Mouse (Mus musculus): Measurements from ENCODE around the gene Tgfbi.

Gene Tgfbi

GRCm38 (mm10) chr13:56597831-56598612, 11.3 kb upstream of the Tgfbi start:
- DNase-seq (ENCODE audit: low spot score in 2 of 2), result no peak

- no peak for DNase-seq (ENCODE audit: low spot score in 2 of 2)
These were observed 9.8 kb upstream of the Tgfbi start for GRCm38 (mm10) chr13:56599511-56599910.

- DNase-seq (ENCODE audit: low spot score in 2 of 2), result no peak
These were observed 9.0 kb upstream of the Tgfbi start for GRCm38 (mm10) chr13:56600216-56600890.

- DNase-seq (ENCODE audit: low spot score in 2 of 2), result no peak
These were observed 8.1 kb upstream of the Tgfbi start for GRCm38 (mm10) chr13:56601199-56601598.

- no peak for DNase-seq (ENCODE audit: low spot score in 2 of 2)
These were observed 3.8 kb upstream of the Tgfbi start for GRCm38 (mm10) chr13:56605503-56605902.

GRCm38 (mm10) chr13:56606724-56607123, 2.6 kb upstream of the Tgfbi start:
- no peak for DNase-seq (ENCODE audit: low spot score in 2 of 2)

GRCm38 (mm10) chr13:56607225-56607624, 2.1 kb upstream of the Tgfbi start:
- DNase-seq (ENCODE audit: low spot score in 2 of 2), result no peak

GRCm38 (mm10) chr13:56607846-56608245, 1.5 kb upstream of the Tgfbi start:
- DNase-seq (ENCODE audit: low spot score in 2 of 2), result no peak

GRCm38 (mm10) chr13:56611129-56611528, 1.8 kb downstream of the Tgfbi start:
- DNase-seq (ENCODE audit: low spot score in 2 of 2), result peak in 1 of 2 experiments; percentile 24

GRCm38 (mm10) chr13:56611741-56612140, 2.4 kb downstream of the Tgfbi start:
- DNase-seq (ENCODE audit: low spot score in 2 of 2), result peak in 1 of 2 experiments; percentile 39

GRCm38 (mm10) chr13:56612331-56612730, 3.0 kb downstream of the Tgfbi start:
- DNase-seq (ENCODE audit: low spot score in 2 of 2), result no peak

- DNase-seq (ENCODE audit: low spot score in 2 of 2), result peak; percentile 64 to 66
These were observed 4.2 kb downstream of the Tgfbi start for GRCm38 (mm10) chr13:56613366-56613998.

- DNase-seq (ENCODE audit: low spot score in 2 of 2), result no peak
These were observed 5.4 kb downstream of the Tgfbi start for GRCm38 (mm10) chr13:56614768-56615167.

GRCm38 (mm10) chr13:56615223-56615622, 5.9 kb downstream of the Tgfbi start:
- peak; percentile 29 to 32 for DNase-seq (ENCODE audit: low spot score in 2 of 2)

- peak in 1 of 2 experiments; percentile 44 for DNase-seq (ENCODE audit: low spot score in 2 of 2)
These were observed 6.5 kb downstream of the Tgfbi start for GRCm38 (mm10) chr13:56615864-56616263.

- DNase-seq (ENCODE audit: low spot score in 2 of 2), result peak in 1 of 2 experiments; percentile 18
These were observed 7.1 kb downstream of the Tgfbi start for GRCm38 (mm10) chr13:56616386-56616785.

GRCm38 (mm10) chr13:56617197-56617596, 7.9 kb downstream of the Tgfbi start:
- no peak for DNase-seq (ENCODE audit: low spot score in 2 of 2)

- no peak for DNase-seq (ENCODE audit: low spot score in 2 of 2)
These were observed 13.0 kb downstream of the Tgfbi start for GRCm38 (mm10) chr13:56622201-56622757.

- no peak for DNase-seq (ENCODE audit: low spot score in 2 of 2)
These were observed 17.2 kb downstream of the Tgfbi start for GRCm38 (mm10) chr13:56626524-56626923.

GRCm38 (mm10) chr13:56630081-56630480, 20.8 kb downstream of the Tgfbi start:
- DNase-seq (ENCODE audit: low spot score in 2 of 2), result no peak

GRCm38 (mm10) chr13:56630552-56630951, 21.2 kb downstream of the Tgfbi start:
- no peak for DNase-seq (ENCODE audit: low spot score in 2 of 2)

GRCm38 (mm10) chr13:56631332-56631731, 22.0 kb downstream of the Tgfbi start:
- no peak for DNase-seq (ENCODE audit: low spot score in 2 of 2)
